Mouse (Mus musculus) bone marrow macrophage, adult 2 months (primary cell): ENCODE measurements around the gene Slc18b1.

Experiments
- CTCF ChIP-seq: IDR thresholded peaks from 2 replicates; pipeline ENCODE4 v1.5.1; 2012; ENCODE audit warnings: low read depth, mild to moderate bottlenecking, low read length, moderate library complexity
- POLR2A ChIP-seq: IDR thresholded peaks from 2 replicates; pipeline ENCODE4 v1.6.1; 2012; ENCODE audit warnings: mild to moderate bottlenecking, low read depth, low read length, borderline replicate concordance

DNA sequence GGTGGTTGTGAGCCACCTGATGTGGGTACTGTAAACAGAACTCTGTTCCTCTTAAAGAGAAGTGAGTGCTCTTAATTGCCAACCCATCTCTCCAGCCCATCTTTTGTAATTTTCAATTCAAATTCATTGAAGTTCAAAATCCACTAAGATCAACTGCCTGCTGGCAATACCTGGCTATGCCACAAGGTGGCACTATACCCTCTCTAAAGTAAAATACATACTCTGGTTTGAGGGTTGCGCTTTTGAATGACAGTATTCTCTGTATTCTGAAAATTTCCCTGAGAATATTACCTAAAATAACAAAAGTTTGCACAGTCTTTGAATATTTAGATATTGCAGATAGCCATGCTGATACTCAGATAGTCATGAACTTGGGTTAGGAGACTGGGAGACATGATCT is 18.4 kb downstream of the Slc18b1 start:
- TF ChIP-seq CTCF (no peak), POLR2A (no peak)
